ENCODE assay signal across 8 mouse cellular contexts in genomic region chr2:152396110-152397003, GRCm38 (mm10). TPM values are rescaled to one million over a fixed set of nuclear protein-coding genes. Genes with fewer than 3 reads are reported as not detected.
DNase-seq lines count a peak whose midpoint lies in the region; ATAC-seq and TF ChIP-seq lines count a peak whose summit lies in the region.

No protein-coding gene starts in this region.

- peak overlapping the region; percentile 85 for H3K4me3 ChIP-seq in MEL (ENCODE audit: control insufficient read depth in 1 of 2, insufficient read depth in 1 of 2, low read depth in 2 of 2, low read length in 2 of 2)
- H3K4me3 ChIP-seq in lung, embryonic 14.5 days (ENCODE audit: low read depth, low read length) = peak overlapping the region; percentile 62

- peaks cover 5 to 28% of the 10 kb centered on the region in 2 experiments for H3K4me1 ChIP-seq in MEL (ENCODE audit: control insufficient read depth in 1 of 2, insufficient read depth in 2 of 2, low read length in 2 of 2)
- H3K4me1 ChIP-seq in lung, embryonic 14.5 days (ENCODE audit: insufficient read depth) = peaks cover 9% of the 10 kb centered on the region

- ATAC-seq in lung, embryonic 14.5 days (ENCODE audit: insufficient read depth) = peak; percentile 50

- H3K36me3 ChIP-seq in MEL (ENCODE audit: control insufficient read depth in 1 of 2, insufficient read depth in 2 of 2, low read length in 2 of 2) = peaks cover 0 to 6% of the 10 kb centered on the region in 2 experiments; a peak in 1 of 4 replicates
- peaks cover 13% of the 10 kb centered on the region for H3K36me3 ChIP-seq in lung, embryonic 14.5 days (ENCODE audit: insufficient read depth)

- TF ChIP-seq POLR2A in MEL (IDR thresholded peaks at IDR 0.05; ENCODE audit: control insufficient read depth in 1 of 2, insufficient read depth in 1 of 2, low read depth in 1 of 2, low read length in 2 of 2, poor library complexity in 1 of 2) = no peak

- peak; percentile 98 for DNase-seq in MEL (ENCODE audit: low read depth, low spot score)
- peak; percentile 73 for DNase-seq in cerebellum, adult 9-10 months
- DNase-seq in forelimb bud, embryonic 11.5 days (ENCODE audit: low read depth, low spot score) = peak; percentile 97
- DNase-seq in heart, postnatal 4 days = peak; percentile 94
- DNase-seq in layer of hippocampus, adult 9-10 months (ENCODE audit: low spot score) = peak; percentile 62
- peak; percentile 98 for DNase-seq in lung, embryonic 14.5 days
- peak; percentile 95 for DNase-seq in ovary, adult 18-20 months (ENCODE audit: low spot score)
- peak; percentile 54 to 59 for DNase-seq in thymus, adult 18-20 months

- no peaks in the 10 kb centered on the region for H3K9me3 ChIP-seq in MEL (replicated peaks; ENCODE audit: insufficient read depth, low read length)
- H3K9me3 ChIP-seq in lung, embryonic 14.5 days (ENCODE audit: low read depth, low read length) = no peaks in the 10 kb centered on the region

- H3K27ac ChIP-seq in MEL (ENCODE audit: control insufficient read depth, low read depth, low read length) = peak overlapping the region; percentile 86
- H3K27ac ChIP-seq in lung, embryonic 14.5 days (ENCODE audit: low read depth) = peak overlapping the region; percentile 100

- TF ChIP-seq EP300 in MEL (IDR thresholded peaks at IDR 0.05; ENCODE audit: low read depth in 1 of 2, low read length in 2 of 2) = 0 out of 4 replicates have a peak, but pooled peaks of 1 of the 2 experiments have one; percentile 37

- H3K27me3 ChIP-seq in MEL (ENCODE audit: control insufficient read depth in 1 of 2, insufficient read depth in 2 of 2, low read length in 2 of 2) = no peaks in the 10 kb centered on the region
- no peaks in the 10 kb centered on the region for H3K27me3 ChIP-seq in lung, embryonic 14.5 days (ENCODE audit: insufficient read depth, low read length)

- H3K79me2 ChIP-seq in MEL (ENCODE audit: control insufficient read depth, insufficient read depth, low read length, poor library complexity) = peaks cover 14% of the 10 kb centered on the region

- no peak for TF ChIP-seq RAD21 in MEL (IDR thresholded peaks at IDR 0.05; ENCODE audit: low read depth, low read length)

- TF ChIP-seq CTCF in MEL (IDR thresholded peaks at IDR 0.05 in 2 of 3, conservative IDR thresholded peaks at IDR 0.05 in 1 of 3; ENCODE audit: control insufficient read depth in 1 of 3, insufficient read depth in 1 of 3, low read depth in 2 of 3, low read length in 3 of 3, poor library complexity in 1 of 3, severe bottlenecking in 1 of 3) = peak in 2 of 3 experiments; percentile 33 to 35; a peak in 4 of 6 replicates
- TF ChIP-seq CTCF in lung, embryonic 14.5 days (IDR thresholded peaks at IDR 0.05; ENCODE audit: low read depth) = peak; percentile 74

- peak overlapping the region; percentile 95 for H3K9ac ChIP-seq in MEL (ENCODE audit: control insufficient read depth, low read depth, low read length, poor library complexity, severe bottlenecking)
- peak overlapping the region; percentile 92 for H3K9ac ChIP-seq in lung, embryonic 14.5 days

- peak overlapping the region; percentile 95 for H3K4me2 ChIP-seq in lung, embryonic 14.5 days

- WGBS in lung, embryonic 14.5 days = under 1% methylated on average over 46 of the region's 46 CpGs

TF ChIP-seq in MEL, 35 proteins besides CTCF, POLR2A, EP300 and RAD21:
- TF ChIP-seq HCFC1 (IDR thresholded peaks at IDR 0.05; ENCODE audit: low read depth, low read length) = peak; percentile 66
- no peak for TF ChIP-seq TBP (IDR thresholded peaks at IDR 0.05; ENCODE audit: low read depth, low read length)
- no peak for TF ChIP-seq TAL1 (IDR thresholded peaks at IDR 0.05; ENCODE audit: low read length)
- no peak for TF ChIP-seq NELFE (IDR thresholded peaks at IDR 0.05; ENCODE audit: low read depth, low read length)
- TF ChIP-seq MYB (IDR thresholded peaks at IDR 0.05; ENCODE audit: low read depth, low read length) = no peak
- no peak; the same call in 1 of the 2 replicates for TF ChIP-seq KAT2A (conservative IDR thresholded peaks at IDR 0.05; ENCODE audit: low read depth, low read length)
- TF ChIP-seq ZNF384 (IDR thresholded peaks at IDR 0.05; ENCODE audit: low read depth, low read length) = no peak
- 0 out of 2 replicates have a peak, but pooled peaks have one; percentile 34 for TF ChIP-seq ELF1 (IDR thresholded peaks at IDR 0.05; ENCODE audit: low read depth, low read length)
- peak; percentile 76 for TF ChIP-seq MYC (IDR thresholded peaks at IDR 0.05; ENCODE audit: low read depth, low read length)
- TF ChIP-seq E2F4 (IDR thresholded peaks at IDR 0.05; ENCODE audit: borderline replicate concordance, low read depth, low read length) = no peak
- no peak for TF ChIP-seq POLR2AphosphoS5 (IDR thresholded peaks at IDR 0.05; ENCODE audit: borderline replicate concordance, low read depth, low read length)
- TF ChIP-seq BHLHE40 (IDR thresholded peaks at IDR 0.05; ENCODE audit: borderline replicate concordance, low read depth, low read length) = peak; percentile 25; the same call in 1 of the 2 replicates
- TF ChIP-seq CHD1 (IDR thresholded peaks at IDR 0.05; ENCODE audit: low read depth, low read length) = no peak
- TF ChIP-seq MXI1 (IDR thresholded peaks at IDR 0.05; ENCODE audit: low read depth, low read length) = peak; percentile 82
- TF ChIP-seq UBTF (IDR thresholded peaks at IDR 0.05; ENCODE audit: borderline replicate concordance, insufficient read depth, low read depth, low read length) = no peak
- no peak for TF ChIP-seq ZC3H11A (IDR thresholded peaks at IDR 0.05; ENCODE audit: low read depth, low read length)
- TF ChIP-seq MAX (IDR thresholded peaks at IDR 0.05; ENCODE audit: low read length) = peak; percentile 72
- peak; percentile 54 for TF ChIP-seq USF1 (IDR thresholded peaks at IDR 0.05; ENCODE audit: low read depth, low read length)
- TF ChIP-seq MAZ (IDR thresholded peaks at IDR 0.05; ENCODE audit: low read depth, low read length) = peak; percentile 93
- no peak for TF ChIP-seq MAFK (IDR thresholded peaks at IDR 0.05; ENCODE audit: borderline replicate concordance, low read depth, low read length)
- TF ChIP-seq MEF2A (IDR thresholded peaks at IDR 0.05; ENCODE audit: extremely low read depth, insufficient replicate concordance, low read depth, low read length, poor library complexity, severe bottlenecking) = no peak
- TF ChIP-seq RCOR1 (IDR thresholded peaks at IDR 0.05; ENCODE audit: low read depth, low read length) = no peak
- TF ChIP-seq ZMIZ1 (IDR thresholded peaks at IDR 0.05; ENCODE audit: low read depth, low read length) = peak; percentile 67
- TF ChIP-seq TCF12 (IDR thresholded peaks at IDR 0.05; ENCODE audit: low read depth, low read length) = peak; percentile 60; the same call in 1 of the 2 replicates
- TF ChIP-seq SMC3 (IDR thresholded peaks at IDR 0.05; ENCODE audit: low read depth, low read length) = no peak
- no peak for TF ChIP-seq GABPA (IDR thresholded peaks at IDR 0.05; ENCODE audit: low read depth, low read length)
- peak; percentile 66 for TF ChIP-seq SIN3A (IDR thresholded peaks at IDR 0.05; ENCODE audit: low read length)
- TF ChIP-seq GATA1 (IDR thresholded peaks at IDR 0.05; ENCODE audit: low read depth, low read length) = no peak
- TF ChIP-seq CHD2 (IDR thresholded peaks at IDR 0.05; ENCODE audit: low read length) = peak; percentile 84
- TF ChIP-seq ETS1 (IDR thresholded peaks at IDR 0.05; ENCODE audit: low read depth, low read length) = peak; percentile 61; the same call in 1 of the 2 replicates
- no peak for TF ChIP-seq ZKSCAN1 (IDR thresholded peaks at IDR 0.05; ENCODE audit: low read depth, low read length)
- peak; percentile 63; the same call in 1 of the 2 replicates for TF ChIP-seq POLR2AphosphoS2 (IDR thresholded peaks at IDR 0.05; ENCODE audit: low read length)
- TF ChIP-seq NRF1 (IDR thresholded peaks at IDR 0.05; ENCODE audit: insufficient read depth, low read depth, low read length, poor library complexity, severe bottlenecking) = peak; percentile 81
- no peak for TF ChIP-seq USF2 (IDR thresholded peaks at IDR 0.05; ENCODE audit: borderline replicate concordance in 1 of 2, insufficient read depth in 1 of 2, low read depth in 1 of 2, low read length in 2 of 2)
- no peak for TF ChIP-seq JUND (IDR thresholded peaks at IDR 0.05; ENCODE audit: low read depth, low read length)

RNA-seq across cellular contexts. Expression of gene Sox12, which starts 1.5 kb away (rescaled TPM):
- 1.5 and 2.0 TPM in 2 replicates for total RNA-seq in MEL (2012; rRNA removed)
- 10 to 100 TPM in 1 of 2 experiments, not detected in 1; 24.7 TPM for polyA plus RNA-seq in MEL (2012; ENCODE audit: insufficient read depth in 1 of 2, insufficient read length in 2 of 2, low read depth in 1 of 2, low replicate concordance in 2 of 2, missing spikeins in 1 of 2)
- 10 to 100 TPM; 42.3 to 42.6 TPM for total RNA-seq in heart, postnatal 4 days (2021)
- polyA plus RNA-seq in lung, embryonic 14.5 days (2014; fragmentation: Nextera tagmentation; extraction: Ambion mirVana) = 17.2 and 19.4 TPM in 2 replicates

RNA-seq across cellular contexts. Expression of gene Zcchc3, which starts 18.5 kb away (rescaled TPM):
- 5.1 and 5.7 TPM in 2 replicates for total RNA-seq in MEL (2012; rRNA removed)
- polyA plus RNA-seq in MEL (2012; ENCODE audit: insufficient read depth in 1 of 2, insufficient read length in 2 of 2, low read depth in 1 of 2, low replicate concordance in 2 of 2, missing spikeins in 1 of 2) = 10 to 100 TPM in 1 of 2 experiments, not detected in 1; 12.1 TPM
- total RNA-seq in heart, postnatal 4 days (2021) = 10 to 100 TPM; 24.9 to 27.4 TPM
- polyA plus RNA-seq in lung, embryonic 14.5 days (2014; fragmentation: Nextera tagmentation; extraction: Ambion mirVana) = 38.6 and 42.3 TPM in 2 replicates

RNA-seq across cellular contexts. Expression of gene 6820408C15Rik, which starts 19.0 kb away (rescaled TPM):
- total RNA-seq in MEL (2012; rRNA removed) = 0.08 and 0.13 TPM in 2 replicates
- under 1 TPM in 1 of 2 experiments, not detected in 1; 0.31 TPM for polyA plus RNA-seq in MEL (2012; ENCODE audit: insufficient read depth in 1 of 2, insufficient read length in 2 of 2, low read depth in 1 of 2, low replicate concordance in 2 of 2, missing spikeins in 1 of 2)
- total RNA-seq in heart, postnatal 4 days (2021) = 1 to 10 TPM; 3.8 to 4.0 TPM
- 0.53 and 1.3 TPM in 2 replicates for polyA plus RNA-seq in lung, embryonic 14.5 days (2014; fragmentation: Nextera tagmentation; extraction: Ambion mirVana)

RNA-seq across cellular contexts. Expression of gene Nrsn2, which starts 19.9 kb away (rescaled TPM):
- total RNA-seq in MEL (2012; rRNA removed) = not detected in 2 replicates
- polyA plus RNA-seq in MEL (2012; ENCODE audit: insufficient read depth in 1 of 2, insufficient read length in 2 of 2, low read depth in 1 of 2, low replicate concordance in 2 of 2, missing spikeins in 1 of 2) = not detected
- not detected for total RNA-seq in heart, postnatal 4 days (2021)
- polyA plus RNA-seq in lung, embryonic 14.5 days (2014; fragmentation: Nextera tagmentation; extraction: Ambion mirVana) = 0.26 TPM in 1 of 2 replicates, not detected in the other

RNA-seq across cellular contexts. Expression of gene Trib3, which starts 52.5 kb away (rescaled TPM):
- total RNA-seq in MEL (2012; rRNA removed) = 6.1 and 62.9 TPM in 2 replicates
- polyA plus RNA-seq in MEL (2012; ENCODE audit: insufficient read depth in 1 of 2, insufficient read length in 2 of 2, low read depth in 1 of 2, low replicate concordance in 2 of 2, missing spikeins in 1 of 2) = 10 to 100 TPM in 1 of 2 experiments, not detected in 1; 34.9 TPM
- 1 to 10 TPM; 2.9 TPM for total RNA-seq in heart, postnatal 4 days (2021)
- 2.2 and 2.7 TPM in 2 replicates for polyA plus RNA-seq in lung, embryonic 14.5 days (2014; fragmentation: Nextera tagmentation; extraction: Ambion mirVana)

Comparison
In these comparisons a context has a peak if more than half of its experiments do, and no peak if none do; other contexts are left out.
1. Peak in every context shown above with its lines: DNase-seq, ATAC-seq, H3K4me3 ChIP-seq and H3K27ac ChIP-seq.
2. RNA of gene Sox12, which starts 1.5 kb away (total RNA-seq): 42.3 to 42.6 TPM in heart, postnatal 4 days; 1.5 to 2.0 TPM in MEL; every median in the first group is over 10 times any median in the second.